Mouse (Mus musculus) olfactory bulb, adult 2 months (tissue): Measurements from ENCODE around the gene Pde10a.

ENCODE experiments used
- CTCF ChIP-seq: fragments of 200-500 bp; IDR thresholded peaks from 2 replicates; pipeline ENCODE4 v1.5.1; 2012; ENCODE audit warnings: low read depth, mild to moderate bottlenecking, low read length, moderate library complexity; ENCODE audit not compliant: insufficient read depth
- POLR2A ChIP-seq: fragments of 200-500 bp; IDR thresholded peaks from 2 replicates; pipeline ENCODE4 v1.6.1; 2012; ENCODE audit warnings: mild to moderate bottlenecking, low read depth, low read length, moderate library complexity; ENCODE audit not compliant: insufficient read depth

DNA sequence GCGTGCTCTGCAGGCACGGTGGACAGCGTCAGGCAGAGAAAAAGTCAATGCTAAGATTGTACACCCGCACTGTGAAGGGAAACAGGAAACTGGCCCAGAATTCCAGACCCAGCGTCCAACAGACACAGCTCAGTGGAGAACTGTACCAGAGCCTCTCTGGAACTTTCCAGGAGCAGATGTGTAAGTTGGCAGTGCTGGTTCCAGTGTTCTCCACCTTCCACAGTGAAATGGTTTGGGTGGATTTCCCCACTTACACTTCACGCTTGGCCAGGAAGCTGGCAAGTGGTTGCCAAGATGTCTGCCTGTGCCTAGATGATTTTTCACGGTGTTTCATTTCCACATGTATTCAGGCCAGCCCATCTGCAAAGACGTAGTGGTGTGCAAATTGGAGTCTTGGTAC is 32.8 kb downstream of the Pde10a start:
- TF ChIP-seq CTCF (no peak), POLR2A (no peak)
